Mouse (Mus musculus) megakaryocyte, embryonic 14.5 days (primary cell): Measurements from ENCODE around the gene Parva.

Experiments used
- FLI1 ChIP-seq: IDR thresholded peaks from 2 replicates; pipeline ENCODE4 v1.6.1; 2012; ENCODE audit warnings: low read length, inconsistent platforms, mixed read lengths
- GATA1 ChIP-seq: IDR thresholded peaks from 3 replicates; pipeline ENCODE4 v1.6.1; 2012; ENCODE audit warnings: mixed read lengths, low read length, inconsistent platforms, borderline replicate concordance

GRCm38 (mm10) chr7:112386521-112386920, 40.8 kb upstream of the Parva start:
- TF ChIP-seq GATA1, result no peak
- no peak for TF ChIP-seq FLI1
